Mouse (Mus musculus) liver, embryonic 14.5 days (tissue): ENCODE measurements around the gene Ltbr. TPM values are rescaled to one million over a fixed set of nuclear protein-coding genes. Genes with fewer than 3 reads are reported as not detected.
A peak's percentile ranks its signal among the peaks of the same experiment; 100 is the strongest.

Experiments used
- ATAC-seq: fragments of 200-750 bp; cut with Nextera tagmentation; 2 replicates; pipeline ENCODE4 v1.8.0; 2017; ENCODE audit warnings: moderate number of reproducible peaks, mild to moderate bottlenecking, moderate library complexity; ENCODE audit not compliant: insufficient read depth
- DNase-seq, 3 experiments: peaks; one replicate each; pipeline ENCODE4 v3.0.0-alpha.2; 2012 to 2013; ENCODE audit warnings: low read depth in 3 of 3, low spot score in 3 of 3
- H3K27ac ChIP-seq: fragments of 300-500 bp; sonication (generic); 2 replicates; pipeline ENCODE4 v1.5.1; 2014; ENCODE audit warnings: moderate library complexity, mild to moderate bottlenecking, control low read depth, inconsistent platforms
- H3K27me3 ChIP-seq: fragments of 300-500 bp; sonication (generic); 2 replicates; pipeline ENCODE4 v1.6.1; 2014; ENCODE audit warnings: mild to moderate bottlenecking, low read length, moderate library complexity; ENCODE audit not compliant: control insufficient read depth, insufficient read depth
- H3K36me3 ChIP-seq: fragments of 300-500 bp; sonication (generic); replicated peaks from 2 replicates; pipeline ENCODE4 v1.6.1; 2014; ENCODE audit warnings: low read depth; ENCODE audit not compliant: control insufficient read depth, insufficient read depth
- H3K4me1 ChIP-seq, 2 experiments: fragments of 200-500 bp in 1 of 2; fragments of 300-500 bp in 1 of 2; sonication (generic) in 1 of 2; replicated peaks; 2 replicates each; pipeline ENCODE4 v1.6.1; 2012 to 2014; ENCODE audit warnings: antibody characterized with exemption in 1 of 2, inconsistent platforms in 1 of 2, low read length in 1 of 2; ENCODE audit not compliant: control insufficient read depth in 2 of 2, insufficient read depth in 2 of 2
- H3K4me2 ChIP-seq: fragments of 300-500 bp; sonication (generic); 2 replicates; pipeline ENCODE4 v1.6.1; 2014; ENCODE audit warnings: low read depth, mild to moderate bottlenecking, control low read depth, moderate library complexity
- H3K4me3 ChIP-seq, 2 experiments: fragments of 200-500 bp in 1 of 2; fragments of 300-500 bp in 1 of 2; sonication (generic) in 1 of 2; 2 replicates each; pipeline ENCODE4 v1.5.1; 2012 to 2014; ENCODE audit warnings: low read depth in 2 of 2, low read length in 2 of 2, mild to moderate bottlenecking in 2 of 2, control low read depth in 1 of 2, inconsistent platforms in 1 of 2, moderate library complexity in 1 of 2; ENCODE audit not compliant: insufficient read depth in 1 of 2
- H3K9ac ChIP-seq: fragments of 300-500 bp; sonication (generic); replicated peaks from 2 replicates; pipeline ENCODE4 v1.6.1; 2014; ENCODE audit warnings: mild to moderate bottlenecking, control low read depth, moderate library complexity
- H3K9me3 ChIP-seq: fragments of 300-500 bp; sonication (generic); 2 replicates; pipeline ENCODE4 v1.6.1; 2016; ENCODE audit warnings: low read length, mixed read lengths; ENCODE audit not compliant: control insufficient read depth
- CTCF ChIP-seq: IDR thresholded peaks from 2 replicates; pipeline ENCODE4 v1.5.1; 2016; ENCODE audit warnings: antibody characterized with exemption, low read depth, control low read depth
- EP300 ChIP-seq: IDR thresholded peaks from 2 replicates; pipeline ENCODE4 v1.6.1; 2016; ENCODE audit warnings: antibody characterized with exemption, low read depth
- WGBS: fragments of 180-500 bp; shearing (Covaris S2); extraction: QIAGEN DNeasy Blood & Tissue Kit; methylation state at CpG from one replicate; pipeline ENCODE4 v1.1.7; 2014; ENCODE audit not compliant: insufficient replicate concordance; 5-methylcytosine and 5-hydroxymethylcytosine counted together
- polyA plus RNA-seq, 2 experiments: library from polyadenylated mRNA; depleted of rRNA in 1 of 2; stranded (reverse) in 1 of 2; unstranded in 1 of 2; fragments of >200 nt; fragmentation: Nextera tagmentation in 1 of 2; extraction: Ambion mirVana in 1 of 2; gene quantifications; 2 replicates each; pipeline versions ENCODE4 v1.2.1 to v1.2.3; 2012 to 2014

Gene Ltbr
- polyA plus RNA-seq, 2 experiments = 12.3 to 15.2 TPM

GRCm38 (mm10) chr6:125279729-125280128, 34.0 kb downstream of the Ltbr start:
- no peaks in the 10 kb centered on the region for H3K27me3 ChIP-seq
- no peak for ATAC-seq
- no peak overlapping the region for H3K9ac ChIP-seq
- H3K9me3 ChIP-seq = no peaks in the 10 kb centered on the region
- no peaks in the 10 kb centered on the region for H3K4me1 ChIP-seq
- no peak for DNase-seq
- no peak for TF ChIP-seq EP300
- no peak for TF ChIP-seq CTCF
- no peaks in the 10 kb centered on the region for H3K36me3 ChIP-seq
- H3K4me3 ChIP-seq = no peak overlapping the region
- 42% methylated on average over 8 of the region's 8 CpGs for WGBS
- no peak overlapping the region for H3K27ac ChIP-seq
- H3K4me2 ChIP-seq = no peak overlapping the region

- no peak overlapping the region for H3K27ac ChIP-seq
- no peaks in the 10 kb centered on the region for H3K36me3 ChIP-seq
- DNase-seq (peak in 1 of 3 experiments; percentile 4), ATAC-seq (no peak)
- TF ChIP-seq CTCF (peak; percentile 78), EP300 (no peak)
- H3K9ac ChIP-seq = no peak overlapping the region
- 48% methylated on average over 15 of the region's 15 CpGs for WGBS
- H3K4me1 ChIP-seq = no peaks in the 10 kb centered on the region; a peak in 2 of 4 replicates
- H3K9me3 ChIP-seq = no peaks in the 10 kb centered on the region
- no peak overlapping the region for H3K4me2 ChIP-seq
- H3K4me3 ChIP-seq = no peak overlapping the region
- H3K27me3 ChIP-seq = no peaks in the 10 kb centered on the region
Measured at GRCm38 (mm10) chr6:125274841-125275563, 38.7 kb downstream of the Ltbr start.

DNA sequence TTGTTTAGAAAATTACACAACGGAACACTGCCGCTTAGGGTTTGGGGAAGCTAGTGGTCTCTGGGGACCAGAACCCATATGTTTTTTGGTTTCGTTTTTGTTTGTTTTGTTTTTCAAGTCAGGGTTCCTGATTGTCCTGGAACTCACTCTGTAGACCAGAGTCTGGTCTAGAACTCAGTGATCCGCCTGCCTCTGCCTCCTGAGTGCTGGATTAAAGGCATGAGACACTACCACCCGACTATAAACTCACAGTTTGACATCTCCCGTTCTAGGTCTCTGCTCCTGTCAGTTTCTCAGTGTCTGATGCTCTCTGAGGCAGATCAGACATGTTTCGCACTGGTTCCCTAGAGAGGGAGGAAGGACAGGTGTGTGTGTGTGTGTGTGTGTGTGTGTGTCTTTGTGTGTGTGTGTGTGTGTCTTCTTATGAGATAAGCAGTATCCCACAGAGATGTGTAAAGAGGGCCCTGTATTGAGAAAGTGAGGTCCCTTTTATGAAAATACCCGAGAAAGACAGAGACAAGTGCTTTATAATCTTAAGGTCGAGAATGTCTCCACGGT, 41.4 kb downstream of the Ltbr start:
- Histone ChIP-seq H3K9me3 (no peaks in the 10 kb centered on the region), H3K9ac (no peak overlapping the region), H3K36me3 (no peaks in the 10 kb centered on the region), H3K4me1 (no peaks in the 10 kb centered on the region; a peak in 2 of 4 replicates), H3K27ac (no peak overlapping the region), H3K4me3 (no peak overlapping the region), H3K27me3 (no peaks in the 10 kb centered on the region), H3K4me2 (no peak overlapping the region)
- no peak for ATAC-seq
- TF ChIP-seq EP300 = no peak
- TF ChIP-seq CTCF = no peak
- no peak for DNase-seq
- WGBS = 62% methylated on average over 10 of the region's 10 CpGs

DNA sequence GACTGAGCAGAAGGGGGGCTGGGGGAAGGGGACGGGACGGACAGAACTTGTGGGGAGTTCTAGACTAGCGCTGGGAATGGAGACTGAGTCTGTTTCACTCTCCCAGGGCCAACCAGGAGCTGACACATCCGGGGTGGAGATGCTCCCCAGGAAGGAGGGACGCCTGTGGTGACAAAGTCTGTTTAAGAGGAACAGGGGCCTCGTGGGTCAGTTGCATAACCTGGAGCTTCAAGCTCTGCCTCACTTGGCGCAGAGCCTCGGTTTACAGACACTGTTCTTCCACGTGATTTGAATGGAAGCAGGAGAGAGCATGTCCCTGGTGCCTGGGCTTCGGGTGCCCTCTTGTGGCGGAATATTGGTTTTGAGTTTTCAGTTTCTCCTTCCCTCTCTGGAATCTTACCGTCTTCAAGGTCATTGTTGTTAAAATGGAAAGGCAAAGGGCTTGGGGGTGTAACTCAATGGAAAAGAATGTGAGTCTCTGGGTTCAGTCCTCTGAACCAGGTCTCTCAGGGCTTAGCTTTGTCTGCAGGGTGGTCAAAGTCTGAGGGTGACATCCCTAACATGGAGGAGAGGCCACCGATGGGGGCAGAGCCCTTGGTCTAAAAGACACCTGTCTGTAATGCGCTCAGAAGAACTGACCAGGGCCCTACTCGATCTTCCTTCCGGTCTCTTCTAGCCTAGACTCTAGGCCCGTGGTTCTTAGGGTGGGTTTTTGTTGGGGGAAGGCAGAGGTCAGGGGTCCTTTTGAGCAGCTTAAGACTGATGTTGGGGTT, 42.0 kb downstream of the Ltbr start:
- DNase-seq (peak; percentile 63 to 65 (median 65)), ATAC-seq (peak; percentile 75)
- H3K4me3 ChIP-seq = no peak overlapping the region
- TF ChIP-seq EP300 = 0 out of 2 replicates have a peak, but pooled peaks have one; percentile 20
- peak; percentile 88 for TF ChIP-seq CTCF
- WGBS = 9% methylated on average over 17 of the region's 17 CpGs
- H3K4me2 ChIP-seq = peak overlapping the region; percentile 23
- H3K9me3 ChIP-seq = no peaks in the 10 kb centered on the region
- H3K27ac ChIP-seq = no peak overlapping the region
- H3K27me3 ChIP-seq = no peaks in the 10 kb centered on the region
- no peaks in the 10 kb centered on the region for H3K36me3 ChIP-seq
- H3K4me1 ChIP-seq = no peaks in the 10 kb centered on the region; a peak in 2 of 4 replicates
- no peak overlapping the region for H3K9ac ChIP-seq

DNA sequence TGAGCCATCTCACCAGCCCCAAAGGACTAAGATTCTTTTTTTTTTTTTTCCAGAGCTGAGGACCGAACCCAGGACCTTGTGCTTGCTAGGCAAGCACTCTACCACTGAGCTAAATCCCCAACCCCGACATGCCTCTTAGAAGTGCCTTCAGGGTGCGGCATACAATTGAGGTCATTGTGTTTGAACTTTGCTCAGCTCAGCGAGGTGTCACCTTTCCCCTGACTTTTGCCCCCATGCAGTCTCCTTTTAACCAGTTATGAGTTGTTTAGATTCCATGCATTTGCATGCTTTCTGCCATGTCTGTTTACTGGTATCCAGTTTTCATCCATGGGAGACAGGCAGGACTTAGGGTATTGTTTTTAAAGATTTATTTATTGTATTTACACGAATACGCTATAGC, 44.9 kb downstream of the Ltbr start:
- H3K9ac ChIP-seq = no peak overlapping the region
- H3K4me3 ChIP-seq = no peak overlapping the region
- H3K9me3 ChIP-seq = no peaks in the 10 kb centered on the region
- no peaks in the 10 kb centered on the region for H3K27me3 ChIP-seq
- ATAC-seq (no peak), DNase-seq (no peak)
- WGBS = 62% methylated on average over 6 of the region's 6 CpGs
- H3K36me3 ChIP-seq = no peaks in the 10 kb centered on the region
- TF ChIP-seq EP300 = no peak
- no peak for TF ChIP-seq CTCF
- H3K27ac ChIP-seq = no peak overlapping the region
- H3K4me2 ChIP-seq = no peak overlapping the region
- H3K4me1 ChIP-seq = no peaks in the 10 kb centered on the region; a peak in 2 of 4 replicates
